Mouse (Mus musculus) heart, embryonic 15.5 days (tissue): Measurements from ENCODE around the gene Lbh. TPM values are rescaled to one million over a fixed set of nuclear protein-coding genes. Genes with fewer than 3 reads are reported as not detected.

Experiments used
- ATAC-seq: fragments of 200-750 bp; cut with Nextera tagmentation; replicated peaks from 2 replicates; pipeline ENCODE4 v1.8.0; 2017; ENCODE audit warnings: low read depth, moderate TSS enrichment; ENCODE audit not compliant: insufficient number of reproducible peaks, insufficient read depth, low FRiP score
- H3K27ac ChIP-seq: fragments of 300-500 bp; sonication (generic); 2 replicates; pipeline ENCODE4 v1.5.1; 2015; ENCODE audit warnings: mild to moderate bottlenecking, inconsistent platforms
- H3K27me3 ChIP-seq: fragments of 300-500 bp; sonication (generic); 2 replicates; pipeline ENCODE4 v1.6.1; 2015; ENCODE audit warnings: inconsistent platforms
- H3K36me3 ChIP-seq: fragments of 300-500 bp; sonication (generic); 2 replicates; pipeline ENCODE4 v1.6.1; 2015; ENCODE audit warnings: mild to moderate bottlenecking, inconsistent platforms
- H3K4me1 ChIP-seq: fragments of 300-500 bp; sonication (generic); replicated peaks from 2 replicates; pipeline ENCODE4 v1.6.1; 2015; ENCODE audit warnings: inconsistent platforms
- H3K4me2 ChIP-seq: fragments of 300-500 bp; sonication (generic); 2 replicates; pipeline ENCODE4 v1.6.1; 2015; ENCODE audit warnings: inconsistent platforms, mild to moderate bottlenecking, moderate library complexity
- H3K4me3 ChIP-seq: fragments of 300-500 bp; sonication (generic); 2 replicates; pipeline ENCODE4 v1.5.1; 2015; ENCODE audit warnings: mild to moderate bottlenecking, inconsistent platforms
- H3K9ac ChIP-seq: fragments of 300-500 bp; sonication (generic); 2 replicates; pipeline ENCODE4 v1.6.1; 2015; ENCODE audit warnings: mild to moderate bottlenecking, inconsistent platforms
- H3K9me3 ChIP-seq: fragments of 300-500 bp; sonication (generic); replicated peaks from 2 replicates; pipeline ENCODE4 v1.6.1; 2016; ENCODE audit warnings: inconsistent platforms
- WGBS: fragments of 180-500 bp; shearing (Covaris S2); methylation state at CpG from one replicate; pipeline ENCODE4 v1.1.7; 2015; ENCODE audit warnings: mixed read lengths; 5-methylcytosine and 5-hydroxymethylcytosine counted together
- polyA plus RNA-seq: library from polyadenylated mRNA; unstranded; fragments of >200 nt; fragmentation: Nextera tagmentation; extraction: Ambion mirVana; gene quantifications from 2 replicates; pipeline ENCODE4 v1.2.1, GENCODE M21; 2015

Lbh gene
- polyA plus RNA-seq, 1 experiment from 2014 or later, result 29.0 TPM

GRCm38 (mm10) chr17:72960873-72961272, 42.8 kb downstream of the Lbh start:
- Histone ChIP-seq H3K27ac (no peak overlapping the region), H3K4me2 (no peak overlapping the region), H3K9ac (no peak overlapping the region), H3K4me1 (peaks cover 11% of the 10 kb centered on the region), H3K27me3 (no peaks in the 10 kb centered on the region), H3K4me3 (no peak overlapping the region), H3K36me3 (no peaks in the 10 kb centered on the region), H3K9me3 (no peaks in the 10 kb centered on the region)
- no peak for ATAC-seq
- 75% methylated on average over 2 of the region's 2 CpGs for WGBS

GRCm38 (mm10) chr17:72961953-72962630, 44.0 kb downstream of the Lbh start:
- H3K9ac ChIP-seq, result no peak overlapping the region
- no peak overlapping the region for H3K4me2 ChIP-seq
- H3K9me3 ChIP-seq, result no peaks in the 10 kb centered on the region
- H3K36me3 ChIP-seq, result no peaks in the 10 kb centered on the region
- no peaks in the 10 kb centered on the region for H3K27me3 ChIP-seq
- H3K27ac ChIP-seq, result no peak overlapping the region
- H3K4me3 ChIP-seq, result no peak overlapping the region
- 77% methylated on average over 8 of the region's 8 CpGs for WGBS
- no peak for ATAC-seq
- H3K4me1 ChIP-seq, result peaks cover 20% of the 10 kb centered on the region

- no peak overlapping the region for H3K9ac ChIP-seq
- no peaks in the 10 kb centered on the region for H3K36me3 ChIP-seq
- H3K9me3 ChIP-seq, result no peaks in the 10 kb centered on the region
- H3K4me3 ChIP-seq, result no peak overlapping the region
- H3K4me1 ChIP-seq, result peaks cover 34% of the 10 kb centered on the region
- H3K4me2 ChIP-seq, result no peak overlapping the region
- H3K27me3 ChIP-seq, result no peaks in the 10 kb centered on the region
- no peak for ATAC-seq
- peak overlapping the region; percentile 37; the same call in 1 of the 2 replicates for H3K27ac ChIP-seq
- 53% methylated on average over 5 of the region's 5 CpGs for WGBS
Measured at GRCm38 (mm10) chr17:72965687-72966086, 47.6 kb downstream of the Lbh start.

- no peaks in the 10 kb centered on the region for H3K36me3 ChIP-seq
- H3K9ac ChIP-seq, result no peak overlapping the region
- 37% methylated on average over 5 of the region's 5 CpGs for WGBS
- no peaks in the 10 kb centered on the region for H3K9me3 ChIP-seq
- no peak for ATAC-seq
- H3K4me2 ChIP-seq, result no peak overlapping the region
- H3K27ac ChIP-seq, result peak overlapping the region; percentile 54
- H3K4me1 ChIP-seq, result peaks cover 34% of the 10 kb centered on the region
- no peaks in the 10 kb centered on the region for H3K27me3 ChIP-seq
- H3K4me3 ChIP-seq, result no peak overlapping the region
Measured at GRCm38 (mm10) chr17:72966091-72966531, 48.0 kb downstream of the Lbh start.

GRCm38 (mm10) chr17:72966878-72967277, 48.8 kb downstream of the Lbh start:
- WGBS, result 31% methylated on average over 3 of the region's 3 CpGs
- H3K27ac ChIP-seq, result peak overlapping the region; percentile 75

GRCm38 (mm10) chr17:72967371-72968175, 49.5 kb downstream of the Lbh start:
- Histone ChIP-seq H3K36me3 (no peaks in the 10 kb centered on the region), H3K4me2 (no peak overlapping the region), H3K9me3 (no peaks in the 10 kb centered on the region), H3K4me1 (peaks cover 35% of the 10 kb centered on the region), H3K27me3 (no peaks in the 10 kb centered on the region), H3K9ac (no peak overlapping the region), H3K27ac (peak overlapping the region; percentile 75), H3K4me3 (no peak overlapping the region)
- 34% methylated on average over 6 of the region's 6 CpGs for WGBS
- no peak for ATAC-seq

More at GRCm38 (mm10) chr17:72966878-72967277, 48.8 kb downstream of the Lbh start:
- H3K36me3 ChIP-seq, result no peaks in the 10 kb centered on the region
- no peak overlapping the region for H3K4me2 ChIP-seq
- H3K4me1 ChIP-seq, result peaks cover 34% of the 10 kb centered on the region
- no peak for ATAC-seq
- H3K4me3 ChIP-seq, result no peak overlapping the region
- H3K9ac ChIP-seq, result no peak overlapping the region
- no peaks in the 10 kb centered on the region for H3K27me3 ChIP-seq
- H3K9me3 ChIP-seq, result no peaks in the 10 kb centered on the region

GRCm38 (mm10) chr17:72968666-72969065, 50.6 kb downstream of the Lbh start:
- no peak overlapping the region for H3K4me2 ChIP-seq
- 67% methylated on average over 4 of the region's 4 CpGs for WGBS
- no peak overlapping the region for H3K9ac ChIP-seq
- H3K27ac ChIP-seq, result 0 out of 2 replicates have a peak overlapping the region, but pooled peaks have one; percentile 29
- H3K9me3 ChIP-seq, result no peaks in the 10 kb centered on the region
- no peaks in the 10 kb centered on the region for H3K27me3 ChIP-seq
- peaks cover 45% of the 10 kb centered on the region for H3K4me1 ChIP-seq
- no peaks in the 10 kb centered on the region for H3K36me3 ChIP-seq
- ATAC-seq, result no peak
- H3K4me3 ChIP-seq, result no peak overlapping the region

GRCm38 (mm10) chr17:72970631-72971161, 52.6 kb downstream of the Lbh start:
- WGBS, result 86% methylated on average over 7 of the region's 7 CpGs
- ATAC-seq, result no peak
- Histone ChIP-seq H3K27ac (no peak overlapping the region), H3K9me3 (no peaks in the 10 kb centered on the region), H3K27me3 (no peaks in the 10 kb centered on the region), H3K4me2 (no peak overlapping the region), H3K4me1 (peaks cover 50% of the 10 kb centered on the region), H3K9ac (no peak overlapping the region), H3K4me3 (no peak overlapping the region), H3K36me3 (no peaks in the 10 kb centered on the region)

- H3K9me3 ChIP-seq, result no peaks in the 10 kb centered on the region
- no peak overlapping the region for H3K4me3 ChIP-seq
- no peak overlapping the region for H3K9ac ChIP-seq
- no peaks in the 10 kb centered on the region for H3K36me3 ChIP-seq
- peak; percentile 24; the same call in 1 of the 2 replicates for ATAC-seq
- H3K27me3 ChIP-seq, result no peaks in the 10 kb centered on the region
- H3K4me2 ChIP-seq, result peak overlapping the region; percentile 16; the same call in 1 of the 2 replicates
- peak overlapping the region; percentile 81 for H3K27ac ChIP-seq
- 34% methylated on average over 5 of the region's 5 CpGs for WGBS
- H3K4me1 ChIP-seq, result peaks cover 51% of the 10 kb centered on the region
Measured at GRCm38 (mm10) chr17:72973041-72973440, 54.9 kb downstream of the Lbh start.

- WGBS, result 26% methylated on average over 11 of the region's 11 CpGs
- H3K27me3 ChIP-seq, result no peaks in the 10 kb centered on the region
- ATAC-seq, result peak; percentile 89
- peaks cover 46% of the 10 kb centered on the region for H3K4me1 ChIP-seq
- no peaks in the 10 kb centered on the region for H3K9me3 ChIP-seq
- H3K27ac ChIP-seq, result peak overlapping the region; percentile 94
- H3K4me3 ChIP-seq, result no peak overlapping the region
- H3K4me2 ChIP-seq, result peak overlapping the region; percentile 36
- H3K9ac ChIP-seq, result peak overlapping the region; percentile 29; the same call in 1 of the 2 replicates
- H3K36me3 ChIP-seq, result no peaks in the 10 kb centered on the region
Measured at GRCm38 (mm10) chr17:72976258-72977231, 58.4 kb downstream of the Lbh start.
